8 mouse cellular contexts compared by ENCODE assay signal in the genomic region with DNA sequence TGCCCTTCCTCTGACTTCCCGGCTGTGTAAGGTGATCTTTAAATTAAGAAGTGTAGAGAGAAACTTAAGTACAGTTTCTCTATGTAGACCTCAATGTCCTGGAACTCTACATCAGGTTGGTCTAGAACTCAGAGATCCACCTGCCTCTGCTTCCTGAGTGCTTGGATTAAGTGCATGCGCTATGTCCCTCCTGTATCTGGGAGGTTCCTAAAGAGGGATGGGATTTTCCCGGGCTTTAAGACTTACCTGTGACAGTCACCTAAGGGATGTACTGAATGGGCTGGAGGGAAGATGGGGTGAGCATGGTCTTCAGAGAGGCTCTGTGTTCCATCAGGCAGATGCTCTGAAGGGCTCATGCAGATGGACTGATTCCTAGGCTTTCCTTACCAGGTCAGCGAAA. TPM values are rescaled to one million over a fixed set of nuclear protein-coding genes. Genes with fewer than 3 reads are reported as not detected.
DNase-seq lines count a peak whose midpoint lies in the region; ATAC-seq and TF ChIP-seq lines count a peak whose summit lies in the region.
"Had no signal": no experiment of that assay in that cellular context is flagged by ENCODE, and none has a peak within 500 bp of the region (broad histone marks: within the 10 kb centered on the region; RNA-seq: fewer than 3 reads in every experiment).

No protein-coding gene starts in this region.

- no peaks in the 10 kb centered on the region for H3K9me3 ChIP-seq in lung, embryonic 16.5 days (ENCODE audit: control insufficient read depth, low read length)
- no peaks in the 10 kb centered on the region for H3K9me3 ChIP-seq in limb, embryonic 12.5 days
- H3K9me3 ChIP-seq in stomach, embryonic 14.5 days (ENCODE audit: control insufficient read depth, low read depth, low read length): no peaks in the 10 kb centered on the region

- H3K4me3 ChIP-seq in lung, embryonic 16.5 days (ENCODE audit: low read length): peak overlapping the region; percentile 82
- peak overlapping the region; percentile 68 for H3K4me3 ChIP-seq in embryonic fibroblast, embryonic 13.5 days (ENCODE audit: insufficient read depth, low read length)
- H3K4me3 ChIP-seq in limb, embryonic 12.5 days (replicated peaks): peak overlapping the region; percentile 77
- H3K4me3 ChIP-seq in stomach, embryonic 14.5 days (ENCODE audit: low read depth, low read length): peak overlapping the region; percentile 89

- no peaks in the 10 kb centered on the region for H3K27me3 ChIP-seq in lung, embryonic 16.5 days (ENCODE audit: control insufficient read depth, insufficient read depth, low read depth, low read length)
- H3K27me3 ChIP-seq in limb, embryonic 12.5 days: peaks cover 14% of the 10 kb centered on the region
- no peaks in the 10 kb centered on the region for H3K27me3 ChIP-seq in stomach, embryonic 14.5 days (ENCODE audit: control insufficient read depth, insufficient read depth, low read length)

- peaks cover 7% of the 10 kb centered on the region for H3K4me1 ChIP-seq in lung, embryonic 16.5 days (replicated peaks; ENCODE audit: control insufficient read depth, insufficient read depth, low read length)
- H3K4me1 ChIP-seq in embryonic fibroblast, embryonic 13.5 days (ENCODE audit: control insufficient read depth, insufficient read depth, low read length): peaks cover 3% of the 10 kb centered on the region
- peaks cover 12% of the 10 kb centered on the region for H3K4me1 ChIP-seq in limb, embryonic 12.5 days (replicated peaks)
- H3K4me1 ChIP-seq in stomach, embryonic 14.5 days (ENCODE audit: control insufficient read depth, insufficient read depth, low read length): 0 out of 2 replicates have a peak, but pooled peaks cover 10% of the 10 kb centered on the region

- DNase-seq in lung, adult 18-20 months: no peak
- no peak for DNase-seq in cerebellum, adult 11-12 months
- no peak for DNase-seq in left cerebral cortex, adult 11 months (ENCODE audit: low spot score)

- WGBS in lung, embryonic 16.5 days: 36% methylated on average over 4 of the region's 4 CpGs
- WGBS in limb, embryonic 12.5 days: 46% methylated on average over 4 of the region's 4 CpGs
- 34% methylated on average over 4 of the region's 4 CpGs for WGBS in stomach, embryonic 14.5 days

- TF ChIP-seq POLR2A in embryonic fibroblast, embryonic 13.5 days (IDR thresholded peaks at IDR 0.05; ENCODE audit: low read depth, low read length): no peak

- ATAC-seq in lung, embryonic 16.5 days (ENCODE audit: low read depth): no peak
- ATAC-seq in limb, embryonic 12.5 days (ENCODE audit: insufficient number of reproducible peaks, insufficient read depth, low FRiP score, low TSS enrichment, low read depth): no peak
- no peak for ATAC-seq in stomach, embryonic 14.5 days (ENCODE audit: insufficient number of reproducible peaks, insufficient read depth, low FRiP score, low read depth)

- TF ChIP-seq CTCF in embryonic fibroblast, embryonic 13.5 days (IDR thresholded peaks at IDR 0.05; ENCODE audit: borderline replicate concordance, insufficient read depth, low read length): no peak

- H3K36me3 ChIP-seq in lung, embryonic 16.5 days (ENCODE audit: control insufficient read depth, insufficient read depth, low read length): peaks cover 28% of the 10 kb centered on the region
- H3K36me3 ChIP-seq in limb, embryonic 12.5 days: peaks cover 46% of the 10 kb centered on the region
- peaks cover 36% of the 10 kb centered on the region for H3K36me3 ChIP-seq in stomach, embryonic 14.5 days (ENCODE audit: control insufficient read depth, insufficient read depth, low read length)

- H3K27ac ChIP-seq in lung, embryonic 16.5 days (ENCODE audit: low read length): no peak overlapping the region
- H3K27ac ChIP-seq in embryonic fibroblast, embryonic 13.5 days (ENCODE audit: insufficient read depth, low read length): no peak overlapping the region
- H3K27ac ChIP-seq in limb, embryonic 12.5 days: peak overlapping the region; percentile 93; the same call in 1 of the 2 replicates
- H3K27ac ChIP-seq in stomach, embryonic 14.5 days (ENCODE audit: low read length): peak overlapping the region; percentile 44; the same call in 1 of the 2 replicates

- peak overlapping the region; percentile 66 for H3K4me2 ChIP-seq in lung, embryonic 16.5 days (ENCODE audit: low read depth, low read length)
- peak overlapping the region; percentile 91 for H3K4me2 ChIP-seq in limb, embryonic 12.5 days
- H3K4me2 ChIP-seq in stomach, embryonic 14.5 days (replicated peaks; ENCODE audit: low read depth, low read length): peak overlapping the region; percentile 77

- H3K9ac ChIP-seq in lung, embryonic 16.5 days (ENCODE audit: low read length): peak overlapping the region; percentile 95
- peak overlapping the region; percentile 91 for H3K9ac ChIP-seq in limb, embryonic 12.5 days (replicated peaks)
- H3K9ac ChIP-seq in stomach, embryonic 14.5 days (replicated peaks; ENCODE audit: low read depth, low read length): peak overlapping the region; percentile 97

RNA-seq across cellular contexts. Expression of gene Rpl28, which starts 1.0 kb away (rescaled TPM):
- 337 and 342 TPM in 2 replicates for polyA plus RNA-seq in lung, embryonic 16.5 days (2015; fragmentation: Nextera tagmentation; extraction: Ambion mirVana)
- polyA plus RNA-seq in embryonic fibroblast, embryonic 13.5 days (2011; ENCODE audit: insufficient read length, low read depth, missing spikeins): 404 and 438 TPM in 2 replicates
- polyA plus RNA-seq in limb, embryonic 12.5 days (2016; fragmentation: Nextera tagmentation; extraction: Ambion mirVana): 396 and 399 TPM in 2 replicates
- 301 and 312 TPM in 2 replicates for polyA plus RNA-seq in stomach, embryonic 14.5 days (2014; fragmentation: Nextera tagmentation; extraction: Ambion mirVana)

RNA-seq across cellular contexts. Expression of gene Tmem238, which starts 4.2 kb away (rescaled TPM):
- 14.7 and 17.9 TPM in 2 replicates for polyA plus RNA-seq in lung, embryonic 16.5 days (2015; fragmentation: Nextera tagmentation; extraction: Ambion mirVana)
- 4.3 and 5.3 TPM in 2 replicates for polyA plus RNA-seq in embryonic fibroblast, embryonic 13.5 days (2011; ENCODE audit: insufficient read length, low read depth, missing spikeins)
- polyA plus RNA-seq in limb, embryonic 12.5 days (2016; fragmentation: Nextera tagmentation; extraction: Ambion mirVana): 6.5 and 6.8 TPM in 2 replicates
- 8.7 and 10.6 TPM in 2 replicates for polyA plus RNA-seq in stomach, embryonic 14.5 days (2014; fragmentation: Nextera tagmentation; extraction: Ambion mirVana)

RNA-seq across cellular contexts. Expression of gene Tmem190, which starts 10.9 kb away (rescaled TPM):
- polyA plus RNA-seq in lung, embryonic 16.5 days (2015; fragmentation: Nextera tagmentation; extraction: Ambion mirVana): 0.34 and 0.48 TPM in 2 replicates
- polyA plus RNA-seq in embryonic fibroblast, embryonic 13.5 days (2011; ENCODE audit: insufficient read length, low read depth, missing spikeins): not detected in 2 replicates
- 0.54 TPM in 1 of 2 replicates, not detected in the other for polyA plus RNA-seq in limb, embryonic 12.5 days (2016; fragmentation: Nextera tagmentation; extraction: Ambion mirVana)
- polyA plus RNA-seq in stomach, embryonic 14.5 days (2014; fragmentation: Nextera tagmentation; extraction: Ambion mirVana): 0.55 TPM in 1 of 2 replicates, not detected in the other
- polyA plus RNA-seq: brain, embryonic 14.5 days had no signal

RNA-seq across cellular contexts. Expression of gene Il11, which starts 11.0 kb away (rescaled TPM):
- 0.18 and 0.19 TPM in 2 replicates for polyA plus RNA-seq in lung, embryonic 16.5 days (2015; fragmentation: Nextera tagmentation; extraction: Ambion mirVana)
- 3.3 and 7.8 TPM in 2 replicates for polyA plus RNA-seq in embryonic fibroblast, embryonic 13.5 days (2011; ENCODE audit: insufficient read length, low read depth, missing spikeins)
- polyA plus RNA-seq in limb, embryonic 12.5 days (2016; fragmentation: Nextera tagmentation; extraction: Ambion mirVana): not detected in 2 replicates
- 0.17 and 0.27 TPM in 2 replicates for polyA plus RNA-seq in stomach, embryonic 14.5 days (2014; fragmentation: Nextera tagmentation; extraction: Ambion mirVana)

RNA-seq across cellular contexts. Expression of gene Ube2s, which starts 18.7 kb away (rescaled TPM):
- 355 and 372 TPM in 2 replicates for polyA plus RNA-seq in lung, embryonic 16.5 days (2015; fragmentation: Nextera tagmentation; extraction: Ambion mirVana)
- 172 and 191 TPM in 2 replicates for polyA plus RNA-seq in embryonic fibroblast, embryonic 13.5 days (2011; ENCODE audit: insufficient read length, low read depth, missing spikeins)
- 437 and 457 TPM in 2 replicates for polyA plus RNA-seq in limb, embryonic 12.5 days (2016; fragmentation: Nextera tagmentation; extraction: Ambion mirVana)
- 318 and 349 TPM in 2 replicates for polyA plus RNA-seq in stomach, embryonic 14.5 days (2014; fragmentation: Nextera tagmentation; extraction: Ambion mirVana)

Comparison
In these comparisons a context has a peak if more than half of its experiments do, and no peak if none do; other contexts are left out.
1. H3K27ac ChIP-seq: peak in limb, embryonic 12.5 days (single experiment) and stomach, embryonic 14.5 days (single experiment); none in lung, embryonic 16.5 days (single experiment) and embryonic fibroblast, embryonic 13.5 days (single experiment).
2. Peak in every context shown above with its lines, with median percentiles within 50 percentile points of each other: H3K4me2 ChIP-seq, H3K4me3 ChIP-seq and H3K9ac ChIP-seq.